10 mouse cellular contexts compared by ENCODE assay signal in genomic region chr3:83783716-83784469, GRCm38 (mm10). TPM values are rescaled to one million over a fixed set of nuclear protein-coding genes. Genes with fewer than 3 reads are reported as not detected.
DNase-seq lines count a peak whose midpoint lies in the region; ATAC-seq lines count a peak whose summit lies in the region.
"Had no signal": no experiment of that assay in that cellular context is flagged by ENCODE, and none has a peak within 500 bp of the region (broad histone marks: within the 10 kb centered on the region; RNA-seq: fewer than 3 reads in every experiment).

No protein-coding gene starts in this region.

- peaks cover 24% of the 10 kb centered on the region for H3K4me1 ChIP-seq in kidney, embryonic 14.5 days (ENCODE audit: control insufficient read depth, insufficient read depth, low read length)
- peaks cover 46% of the 10 kb centered on the region for H3K4me1 ChIP-seq in embryonic facial prominence, embryonic 10.5 days
- H3K4me1 ChIP-seq in hindbrain, embryonic 14.5 days (replicated peaks; ENCODE audit: control insufficient read depth, insufficient read depth, low read length): no peaks in the 10 kb centered on the region
- H3K4me1 ChIP-seq in neural tube, embryonic 13.5 days (replicated peaks): peaks cover 17% of the 10 kb centered on the region
- H3K4me1 ChIP-seq in liver, embryonic 12.5 days: no peaks in the 10 kb centered on the region

- H3K9me3 ChIP-seq in kidney, embryonic 14.5 days (ENCODE audit: control insufficient read depth, low read length): no peaks in the 10 kb centered on the region
- H3K9me3 ChIP-seq in embryonic facial prominence, embryonic 10.5 days: peaks cover 4% of the 10 kb centered on the region; the same call in 1 of the 2 replicates
- no peaks in the 10 kb centered on the region for H3K9me3 ChIP-seq in hindbrain, embryonic 14.5 days (ENCODE audit: control insufficient read depth, low read length)
- H3K9me3 ChIP-seq in neural tube, embryonic 13.5 days: no peaks in the 10 kb centered on the region; the same call in 1 of the 2 replicates
- no peaks in the 10 kb centered on the region for H3K9me3 ChIP-seq in liver, embryonic 12.5 days (replicated peaks)

- ATAC-seq in kidney, embryonic 14.5 days (ENCODE audit: low FRiP score, low TSS enrichment): peak; percentile 65
- 0 out of 2 replicates have a peak, but pooled peaks have one; percentile 24 for ATAC-seq in hindbrain, embryonic 14.5 days (ENCODE audit: low FRiP score)
- ATAC-seq in neural tube, embryonic 13.5 days (ENCODE audit: low read depth): peak; percentile 32; the same call in 1 of the 2 replicates
- no peak for ATAC-seq in liver, embryonic 12.5 days

- H3K9ac ChIP-seq in kidney, embryonic 14.5 days (ENCODE audit: low read depth, low read length): no peak overlapping the region
- no peak overlapping the region for H3K9ac ChIP-seq in hindbrain, embryonic 14.5 days
- no peak overlapping the region for H3K9ac ChIP-seq in neural tube, embryonic 13.5 days
- H3K9ac ChIP-seq in liver, embryonic 12.5 days: no peak overlapping the region

- peak overlapping the region; percentile 11; the same call in 1 of the 2 replicates for H3K4me2 ChIP-seq in kidney, embryonic 14.5 days (replicated peaks; ENCODE audit: low read depth, low read length)
- no peak overlapping the region for H3K4me2 ChIP-seq in hindbrain, embryonic 14.5 days (replicated peaks)
- 0 out of 2 replicates have a peak overlapping the region, but pooled peaks have one; percentile 4 for H3K4me2 ChIP-seq in neural tube, embryonic 13.5 days
- H3K4me2 ChIP-seq in liver, embryonic 12.5 days: no peak overlapping the region

- DNase-seq in kidney, adult 9 months: no peak
- DNase-seq in embryonic facial prominence, embryonic 10.5 days (ENCODE audit: low spot score): peak; percentile 63
- no peak for DNase-seq in hindbrain, embryonic 14.5 days (ENCODE audit: low spot score)
- DNase-seq in left cerebral cortex, adult 18-20 months (ENCODE audit: low spot score in 2 of 2): no peak
- DNase-seq: left cerebral cortex, postnatal 4 days; right cerebral cortex, postnatal 25 days had no signal

- H3K4me3 ChIP-seq in kidney, embryonic 14.5 days (ENCODE audit: low read length): no peak overlapping the region
- H3K4me3 ChIP-seq in embryonic facial prominence, embryonic 10.5 days: peak overlapping the region; percentile 29; the same call in 1 of the 2 replicates
- no peak overlapping the region for H3K4me3 ChIP-seq in hindbrain, embryonic 14.5 days (replicated peaks; ENCODE audit: low read length)
- no peak overlapping the region for H3K4me3 ChIP-seq in neural tube, embryonic 13.5 days
- no peak overlapping the region for H3K4me3 ChIP-seq in liver, embryonic 12.5 days

- H3K27me3 ChIP-seq in kidney, embryonic 14.5 days (ENCODE audit: control insufficient read depth, insufficient read depth, low read length): peaks cover 3% of the 10 kb centered on the region; the same call in 1 of the 2 replicates
- peaks cover 18% of the 10 kb centered on the region for H3K27me3 ChIP-seq in embryonic facial prominence, embryonic 10.5 days (replicated peaks; ENCODE audit: low read depth, poor library complexity, severe bottlenecking)
- peaks cover 3% of the 10 kb centered on the region; the same call in 1 of the 2 replicates for H3K27me3 ChIP-seq in hindbrain, embryonic 14.5 days (ENCODE audit: control insufficient read depth, insufficient read depth, low read length)
- H3K27me3 ChIP-seq in neural tube, embryonic 13.5 days: peaks cover 10% of the 10 kb centered on the region
- peaks cover 14% of the 10 kb centered on the region for H3K27me3 ChIP-seq in liver, embryonic 12.5 days (replicated peaks)

- peak overlapping the region; percentile 44; the same call in 1 of the 2 replicates for H3K27ac ChIP-seq in kidney, embryonic 14.5 days (ENCODE audit: low read depth, low read length)
- peak overlapping the region; percentile 81 for H3K27ac ChIP-seq in embryonic facial prominence, embryonic 10.5 days (replicated peaks)
- no peak overlapping the region for H3K27ac ChIP-seq in hindbrain, embryonic 14.5 days
- 0 out of 2 replicates have a peak overlapping the region, but pooled peaks have one; percentile 18 for H3K27ac ChIP-seq in neural tube, embryonic 13.5 days (replicated peaks)
- no peak overlapping the region for H3K27ac ChIP-seq in liver, embryonic 12.5 days

- H3K36me3 ChIP-seq in kidney, embryonic 14.5 days (ENCODE audit: control insufficient read depth, insufficient read depth, low read length): no peaks in the 10 kb centered on the region
- peaks cover 6% of the 10 kb centered on the region; the same call in 1 of the 2 replicates for H3K36me3 ChIP-seq in embryonic facial prominence, embryonic 10.5 days (replicated peaks)
- no peaks in the 10 kb centered on the region for H3K36me3 ChIP-seq in hindbrain, embryonic 14.5 days (replicated peaks; ENCODE audit: control insufficient read depth, insufficient read depth)
- no peaks in the 10 kb centered on the region for H3K36me3 ChIP-seq in neural tube, embryonic 13.5 days
- no peaks in the 10 kb centered on the region for H3K36me3 ChIP-seq in liver, embryonic 12.5 days

- WGBS in kidney, embryonic 14.5 days: 5% methylated on average over 11 of the region's 11 CpGs
- 6% methylated on average over 11 of the region's 11 CpGs for WGBS in embryonic facial prominence, embryonic 10.5 days
- WGBS in hindbrain, embryonic 14.5 days: 10% methylated on average over 11 of the region's 11 CpGs
- WGBS in neural tube, embryonic 13.5 days: 6% methylated on average over 11 of the region's 11 CpGs
- WGBS in liver, embryonic 12.5 days (ENCODE audit: insufficient replicate concordance): 39% methylated on average over 11 of the region's 11 CpGs

RNA-seq across cellular contexts. Expression of gene Sfrp2, which starts 17.8 kb away (rescaled TPM):
- 154 and 173 TPM in 2 replicates for polyA plus RNA-seq in kidney, embryonic 14.5 days (2014; fragmentation: Nextera tagmentation; extraction: Ambion mirVana)
- polyA plus RNA-seq in embryonic facial prominence, embryonic 10.5 days (2016; fragmentation: Nextera tagmentation; extraction: Ambion mirVana): 153 and 166 TPM in 2 replicates
- 54.8 and 76.0 TPM in 2 replicates for polyA plus RNA-seq in hindbrain, embryonic 14.5 days (2014; fragmentation: Nextera tagmentation; extraction: Ambion mirVana)
- polyA plus RNA-seq in neural tube, embryonic 13.5 days (2015; fragmentation: Nextera tagmentation; extraction: Ambion mirVana): 97.3 and 103 TPM in 2 replicates
- 10.9 and 13.4 TPM in 2 replicates for polyA plus RNA-seq in liver, embryonic 12.5 days (2016; fragmentation: Nextera tagmentation; extraction: Ambion mirVana)
- 1 to 10 TPM; 1.5 to 2.4 TPM for total RNA-seq in left cerebral cortex, adult 18-20 months (2021)
- total RNA-seq: monocyte, adult 5-6 weeks had no signal

RNA-seq across cellular contexts. Expression of gene Tlr2, which starts 57.7 kb away (rescaled TPM):
- 1.3 and 3.4 TPM in 2 replicates for polyA plus RNA-seq in kidney, embryonic 14.5 days (2014; fragmentation: Nextera tagmentation; extraction: Ambion mirVana)
- 1.1 and 2.0 TPM in 2 replicates for polyA plus RNA-seq in embryonic facial prominence, embryonic 10.5 days (2016; fragmentation: Nextera tagmentation; extraction: Ambion mirVana)
- polyA plus RNA-seq in hindbrain, embryonic 14.5 days (2014; fragmentation: Nextera tagmentation; extraction: Ambion mirVana): 1.1 and 1.2 TPM in 2 replicates
- 1.3 TPM in 2 replicates for polyA plus RNA-seq in neural tube, embryonic 13.5 days (2015; fragmentation: Nextera tagmentation; extraction: Ambion mirVana)
- 3.0 and 3.2 TPM in 2 replicates for polyA plus RNA-seq in liver, embryonic 12.5 days (2016; fragmentation: Nextera tagmentation; extraction: Ambion mirVana)
- total RNA-seq in left cerebral cortex, adult 18-20 months (2021): under 1 TPM; 0.77 to 0.84 TPM

Comparison
In these comparisons a context has a peak if more than half of its experiments do, and no peak if none do; other contexts are left out.
1. H3K27ac ChIP-seq: peak in kidney, embryonic 14.5 days (single experiment), embryonic facial prominence, embryonic 10.5 days (single experiment) and neural tube, embryonic 13.5 days (single experiment); none in hindbrain, embryonic 14.5 days (single experiment) and liver, embryonic 12.5 days (single experiment).
2. H3K4me2 ChIP-seq: peak in kidney, embryonic 14.5 days (single experiment) and neural tube, embryonic 13.5 days (single experiment); none in hindbrain, embryonic 14.5 days (single experiment) and liver, embryonic 12.5 days (single experiment).